Mouse (Mus musculus): ENCODE measurements around the gene Commd9.

Gene Commd9

DNA sequence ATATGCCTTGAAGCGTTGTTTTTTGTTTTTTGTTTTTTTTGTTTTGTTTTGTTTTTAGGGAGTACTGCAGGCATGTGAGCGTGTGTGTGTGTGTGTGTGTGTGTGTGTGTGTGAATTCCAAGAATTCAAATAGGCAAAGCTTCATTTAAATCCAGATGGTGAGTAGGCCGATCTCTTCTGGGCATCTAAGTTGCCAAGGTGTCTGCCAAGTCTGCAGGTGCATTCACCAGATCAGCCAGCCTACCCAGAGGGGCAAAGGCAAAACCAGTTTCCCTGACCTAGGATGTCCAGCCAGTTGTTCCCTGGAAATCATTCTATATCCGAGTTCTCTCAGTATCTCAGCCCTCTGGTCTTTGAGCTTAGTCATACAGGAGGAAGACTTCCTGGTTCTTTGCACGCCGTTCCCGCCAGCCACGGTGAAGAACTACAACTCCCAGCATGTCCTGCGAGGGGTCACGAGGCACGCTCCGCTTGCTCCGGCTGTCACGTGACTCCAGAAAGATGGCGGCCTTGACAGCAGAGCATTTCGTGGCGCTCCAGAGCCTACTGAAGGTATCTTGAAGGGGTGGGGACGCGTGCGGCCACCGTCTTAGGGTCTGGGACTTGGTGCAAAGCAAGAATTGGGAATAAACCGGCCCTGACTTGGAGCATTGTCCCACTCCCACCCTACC, at the start of gene Commd9:
TSS of gene Commd9 (plus strand) at position 480 of the 671 bp plus-strand sequence.
- peak; percentile 91 for DNase-seq (ENCODE audit: low read depth, low spot score)

DNA sequence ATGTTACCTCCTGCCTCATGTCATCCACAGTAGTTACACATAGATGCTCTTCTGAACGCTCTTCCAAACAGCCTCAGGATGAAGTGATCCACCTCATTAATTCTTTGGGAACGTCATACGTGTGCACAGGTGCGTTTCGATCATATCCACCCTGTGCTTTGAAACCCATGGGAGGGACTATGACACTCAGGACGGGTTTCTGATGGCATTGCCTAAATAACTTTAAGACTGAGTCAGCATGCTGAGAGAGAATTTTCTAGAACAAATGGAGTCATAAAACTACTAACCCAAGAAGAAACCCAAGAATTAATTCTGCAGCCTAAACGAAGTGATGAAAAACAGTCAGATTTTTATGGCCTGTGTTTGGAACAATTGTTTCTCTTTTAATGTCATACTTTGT, 43.3 kb upstream of the Commd9 start:
- no peak for DNase-seq (ENCODE audit: low read depth, low spot score)

DNA sequence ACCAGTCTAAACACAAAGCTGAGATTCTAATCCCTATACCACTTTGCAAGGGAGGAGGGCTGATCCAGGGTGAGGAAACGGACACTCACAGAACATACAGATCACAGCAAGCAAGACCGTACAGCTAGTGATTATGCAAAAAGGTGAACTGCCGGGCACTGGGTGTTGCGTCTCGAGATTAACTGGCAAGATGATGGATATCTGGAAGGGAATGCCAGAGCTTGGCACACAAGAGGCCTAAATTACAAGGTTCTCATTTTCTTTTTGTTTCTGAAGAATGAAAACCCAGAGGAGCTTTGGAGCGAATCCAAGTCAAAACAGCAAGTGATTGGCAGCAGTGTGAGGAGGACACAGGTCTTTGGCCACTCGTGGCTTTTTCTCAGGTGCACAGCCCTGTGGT, 31.3 kb upstream of the Commd9 start:
- no peak for DNase-seq (ENCODE audit: low read depth, low spot score)

DNA sequence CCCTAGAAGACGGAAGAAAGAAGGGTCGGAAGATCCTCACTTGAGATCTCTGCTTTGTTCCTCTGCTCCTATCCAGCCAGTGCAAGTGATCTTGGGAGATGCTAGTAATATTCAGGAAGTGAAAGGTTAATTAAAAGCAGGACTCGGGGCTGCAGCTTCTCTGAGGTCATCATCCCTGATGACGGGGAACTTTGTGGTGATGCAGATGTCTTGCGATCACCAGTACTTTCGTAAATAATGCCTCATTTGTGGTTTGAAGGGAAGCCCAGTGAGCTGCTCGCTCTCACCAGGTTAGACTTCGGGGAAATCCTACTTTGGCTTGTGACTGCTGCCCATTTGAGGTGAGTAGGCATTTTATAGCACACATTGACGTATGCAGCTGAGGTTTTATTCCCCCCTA, 29.9 kb upstream of the Commd9 start:
- no peak for DNase-seq (ENCODE audit: low read depth, low spot score)

DNA sequence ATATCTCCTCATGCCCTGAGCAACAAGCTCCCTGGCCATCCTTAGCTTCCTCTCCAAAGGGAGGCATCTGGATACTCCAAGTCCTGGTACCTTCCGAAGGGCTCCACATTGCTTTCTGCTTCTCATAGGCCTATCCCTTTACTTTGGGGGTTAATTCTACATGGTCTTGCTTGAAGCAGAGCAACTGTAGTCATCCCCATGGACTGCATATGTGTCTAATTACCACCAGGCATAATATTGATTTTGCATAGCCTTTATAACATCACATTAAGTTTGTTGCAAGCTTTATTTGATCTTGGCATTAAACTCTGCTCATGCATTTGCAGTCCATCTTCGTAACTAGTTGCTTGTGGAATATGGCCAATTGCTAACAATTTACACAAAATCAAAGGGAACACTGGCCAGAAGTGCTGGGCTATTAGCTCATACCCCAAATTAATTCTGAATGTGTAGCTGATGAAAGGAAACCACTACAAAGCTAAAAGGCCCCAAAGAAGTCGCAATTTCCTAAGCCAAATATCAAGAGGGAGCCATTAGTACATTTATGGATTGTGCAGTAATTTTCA, 25.0 kb upstream of the Commd9 start:
- no peak for DNase-seq (ENCODE audit: low read depth, low spot score)

DNA sequence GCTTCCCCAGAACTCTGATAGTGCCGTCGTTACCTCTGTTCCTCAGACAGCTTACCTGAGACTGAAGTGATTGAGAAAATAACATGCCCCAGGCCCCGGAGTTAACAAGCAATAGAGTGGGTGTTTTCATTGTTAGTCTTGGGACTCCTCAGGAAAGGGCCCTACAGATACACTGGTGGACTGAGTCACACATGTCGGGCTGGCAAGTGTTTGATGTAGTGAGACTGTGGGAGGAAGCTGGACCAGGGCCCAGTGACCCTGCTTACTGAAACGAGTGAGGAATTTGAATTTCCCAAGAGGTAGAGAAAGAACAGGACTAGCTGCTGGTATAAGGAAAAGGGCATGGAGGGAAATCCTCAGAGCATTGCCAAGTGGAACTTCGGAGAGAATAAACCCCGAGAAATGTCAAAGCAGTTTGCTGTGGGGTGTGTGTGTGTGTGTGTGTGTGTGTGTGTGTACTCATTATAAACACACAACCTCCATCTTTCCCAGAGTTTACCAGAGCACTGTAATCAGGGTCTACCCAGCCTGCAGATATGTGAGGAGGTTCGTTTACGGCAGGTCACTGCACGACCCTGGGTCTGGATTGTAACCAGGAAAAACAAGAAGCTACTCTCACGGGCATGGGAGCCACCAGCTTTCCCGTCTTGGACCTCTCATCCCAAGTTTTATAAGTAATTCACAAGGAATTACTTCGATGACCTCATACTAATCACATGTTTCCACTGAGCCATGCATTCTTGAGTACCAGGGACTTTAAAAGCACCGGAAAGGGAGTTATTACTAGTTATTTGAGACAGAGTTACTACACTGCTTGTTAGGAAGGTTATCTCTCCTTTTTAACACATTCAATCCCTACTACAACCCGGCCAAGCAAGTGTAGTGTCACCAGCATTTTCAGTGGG, 23.6 kb upstream of the Commd9 start:
- DNase-seq (ENCODE audit: low read depth, low spot score), result no peak

DNA sequence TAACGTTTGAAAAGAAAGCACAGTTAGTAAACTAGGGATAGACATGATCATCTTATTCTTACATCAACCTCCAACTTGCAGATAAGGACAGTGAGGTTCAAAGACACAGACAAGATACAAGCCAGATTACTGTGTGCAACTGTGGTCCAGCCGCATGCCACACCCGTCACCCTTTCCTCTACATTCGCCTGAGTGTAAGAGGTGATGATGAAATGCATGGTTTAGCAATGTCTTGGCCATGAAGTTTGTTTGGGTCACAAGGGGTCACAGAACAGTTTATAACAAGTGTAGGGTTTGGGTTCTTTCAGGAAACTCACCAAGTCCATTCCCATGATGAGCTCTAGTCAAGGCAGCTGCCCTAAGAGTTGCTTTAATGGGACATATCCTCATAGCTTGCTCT, 17.4 kb upstream of the Commd9 start:
- no peak for DNase-seq (ENCODE audit: low read depth, low spot score)

DNA sequence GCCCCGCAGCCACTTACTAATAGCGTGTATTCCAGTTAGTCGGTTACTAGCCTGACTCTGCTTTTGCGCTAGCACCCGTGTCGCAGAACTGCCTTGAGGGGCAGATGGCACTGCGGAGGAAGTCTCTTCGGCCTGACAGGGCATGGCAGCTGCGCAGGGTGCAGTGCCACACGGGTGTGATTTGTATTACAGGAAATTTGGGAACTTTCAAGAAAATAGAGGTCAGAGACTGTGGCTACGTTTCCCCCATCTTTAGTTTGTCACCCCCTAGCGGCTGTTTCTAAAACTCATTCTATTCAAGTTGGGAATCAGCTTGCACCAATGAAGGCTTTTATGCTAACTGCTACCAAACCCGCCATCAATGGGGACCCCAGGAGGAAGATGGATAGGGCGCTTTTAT, 14.9 kb upstream of the Commd9 start:
- peak; percentile 66 for DNase-seq (ENCODE audit: low read depth, low spot score)

DNA sequence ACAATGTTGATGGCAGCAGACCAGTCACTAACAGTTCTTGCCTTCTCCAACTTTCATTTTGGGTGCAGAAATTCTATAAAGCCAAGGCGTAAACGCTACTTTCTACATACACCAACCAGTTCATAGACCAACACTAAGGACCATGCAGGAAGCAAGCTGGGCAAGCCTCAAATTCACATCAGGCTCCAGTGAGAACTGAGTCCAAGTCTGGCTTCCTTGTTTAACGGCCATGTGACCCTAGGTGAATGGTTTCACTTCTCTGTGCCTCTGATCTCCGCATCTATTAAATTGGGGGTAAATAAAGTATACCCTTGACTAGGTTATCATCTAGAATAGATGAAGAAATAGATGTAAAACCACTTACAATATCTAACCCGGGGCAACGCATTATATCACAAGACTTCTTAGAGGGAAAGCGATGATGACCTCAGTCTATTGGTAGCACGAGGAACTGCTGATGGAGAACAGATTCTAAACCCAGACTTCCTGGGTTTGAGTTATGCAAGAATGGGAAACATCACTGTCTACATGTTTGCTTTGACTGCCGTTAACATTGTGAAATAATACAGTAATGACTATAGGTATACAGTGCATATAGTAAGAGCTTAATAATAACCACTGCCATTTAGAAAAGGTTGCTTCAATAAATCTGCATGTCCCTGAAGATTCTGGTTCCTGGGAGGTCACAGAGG, 4.4 kb upstream of the Commd9 start:
- DNase-seq (ENCODE audit: low read depth, low spot score), result no peak

DNA sequence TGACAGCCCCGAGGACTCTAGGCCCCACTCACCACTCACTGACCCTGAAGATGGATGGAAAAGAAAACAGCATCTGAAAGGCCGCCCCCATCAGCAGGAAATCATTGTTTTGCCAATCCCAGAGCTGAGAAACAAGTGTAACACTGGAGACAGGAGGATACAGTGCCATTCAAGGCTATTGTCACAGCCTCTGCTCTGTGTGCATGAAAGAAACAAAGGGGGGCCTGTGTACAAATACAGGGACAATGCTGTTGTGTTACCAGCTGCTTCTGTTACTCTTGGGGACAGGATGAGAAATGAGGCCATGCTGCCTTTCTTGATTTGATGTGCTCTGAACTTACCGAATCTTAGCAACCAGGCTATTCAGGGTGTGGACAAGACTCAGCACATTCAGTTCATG, 3.0 kb upstream of the Commd9 start, which contains the start of gene Prr5l:
TSS of gene Prr5l (minus strand) at position 30 of the 400 bp plus-strand sequence.
- peak; percentile 47 for DNase-seq (ENCODE audit: low read depth, low spot score)

DNA sequence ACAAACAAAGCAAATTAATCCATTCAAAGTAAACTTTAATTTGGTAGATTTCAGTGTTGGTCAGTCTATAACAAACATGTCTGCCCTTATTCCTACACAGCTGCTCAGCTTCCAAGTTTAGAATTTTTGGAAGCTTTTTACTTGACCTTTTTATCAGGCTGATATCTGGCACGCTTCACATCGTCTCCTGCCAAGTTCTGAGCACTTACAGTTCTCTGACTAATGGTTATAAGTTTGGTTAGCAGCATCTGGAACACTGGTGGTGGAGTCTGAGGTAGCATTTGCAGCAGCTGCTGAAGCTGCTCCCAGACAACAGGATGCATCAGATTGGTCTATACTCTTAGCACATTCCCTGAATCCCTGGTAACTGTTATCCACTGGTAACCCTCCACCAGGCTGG, 1.8 kb upstream of the Commd9 start:
- DNase-seq (ENCODE audit: low read depth, low spot score), result no peak

DNA sequence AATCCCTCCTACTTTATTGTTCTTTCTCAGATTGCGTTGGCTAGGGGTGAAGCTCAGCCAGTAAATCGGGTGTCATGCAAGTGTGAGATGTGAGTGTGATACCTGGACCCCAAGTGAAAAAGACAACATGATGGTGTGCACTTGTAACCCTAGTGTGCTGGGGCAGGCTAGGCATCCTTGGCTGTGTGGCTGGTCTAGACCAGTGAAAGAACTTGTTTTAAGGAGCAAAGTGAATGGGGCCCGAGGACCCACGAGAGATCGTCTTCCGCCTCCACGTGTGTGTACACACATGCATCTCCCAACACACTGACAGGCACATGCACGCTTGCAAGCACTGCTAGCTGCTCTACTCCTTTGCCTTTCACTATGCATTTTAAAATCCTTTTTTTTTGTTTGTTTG, 2.8 kb downstream of the Commd9 start:
- DNase-seq (ENCODE audit: low read depth, low spot score), result no peak

DNA sequence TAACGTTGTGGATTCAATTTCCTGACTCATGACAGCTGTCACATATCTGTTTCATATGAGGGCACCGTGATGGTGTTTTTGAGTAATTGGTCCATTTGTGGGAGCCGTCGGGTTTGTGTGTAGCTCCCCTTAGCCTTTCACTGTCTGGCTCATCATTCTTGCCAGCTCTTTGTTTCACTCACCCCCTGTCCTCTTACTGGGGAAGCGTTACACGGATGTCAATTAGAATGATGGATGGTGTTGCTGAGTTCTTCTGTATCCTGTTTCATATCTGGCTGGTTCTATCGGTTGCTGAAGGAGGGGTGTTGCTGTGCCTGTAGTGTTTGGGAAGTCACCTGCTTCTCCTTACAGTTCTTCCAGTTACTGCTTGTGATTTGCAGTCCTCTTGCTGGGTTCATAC, 5.1 kb downstream of the Commd9 start:
- DNase-seq (ENCODE audit: low read depth, low spot score), result peak; percentile 52

DNA sequence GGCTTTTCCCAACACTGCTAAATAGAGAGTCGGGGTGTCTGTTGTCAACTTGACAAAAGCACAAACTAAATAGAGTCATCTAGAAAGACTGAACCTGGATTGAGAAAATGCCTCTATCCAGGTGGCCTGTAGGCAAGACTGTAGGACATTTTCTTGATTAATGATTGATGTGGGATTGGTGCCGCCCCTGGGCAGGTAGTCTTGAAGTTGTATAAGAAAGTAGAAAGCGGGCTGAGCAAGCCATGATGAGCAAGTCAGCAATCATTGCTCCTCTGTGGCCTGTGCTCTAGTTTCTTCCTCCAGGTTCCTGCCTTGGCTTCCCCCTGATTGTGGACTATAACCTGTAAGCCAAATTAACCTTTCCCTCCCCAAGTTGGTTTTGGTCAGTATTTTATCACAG, 8.1 kb downstream of the Commd9 start:
- no peak for DNase-seq (ENCODE audit: low read depth, low spot score)

DNA sequence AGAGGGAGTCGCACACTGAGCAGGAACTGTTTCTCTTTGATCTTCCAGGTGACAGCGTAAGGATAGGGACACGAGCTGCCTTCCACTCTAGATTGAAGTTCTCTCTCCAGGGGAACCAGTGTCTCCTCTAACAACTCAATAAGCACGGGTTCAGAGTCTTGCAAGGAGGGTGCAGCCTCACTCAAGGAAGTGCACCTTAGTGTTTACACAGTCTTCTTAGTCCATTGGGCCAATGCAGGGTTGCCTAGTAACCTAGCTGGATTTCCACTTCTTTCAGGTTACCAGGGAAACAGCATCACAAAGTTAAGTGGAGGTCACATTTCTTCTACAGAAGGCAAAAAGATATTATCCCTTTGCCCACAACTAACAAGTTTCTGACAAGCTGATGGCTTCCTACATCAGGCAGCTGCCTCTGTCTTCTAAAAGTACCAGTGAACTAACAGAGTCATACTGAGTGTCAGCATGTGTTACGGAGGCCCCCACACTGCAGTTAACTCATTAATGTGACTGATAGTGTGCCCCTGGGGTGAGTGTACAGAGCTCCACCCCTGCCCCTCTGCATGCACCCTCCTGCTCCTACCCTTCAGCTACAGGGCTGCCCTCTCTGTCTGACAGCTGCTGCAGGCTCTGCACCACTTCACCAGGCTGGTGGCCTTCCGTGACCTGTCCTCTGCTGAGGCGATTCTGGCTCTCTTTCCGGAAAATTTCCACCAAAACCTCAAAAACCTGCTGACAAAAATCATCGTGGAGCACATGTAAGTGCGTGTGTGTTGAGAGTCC, 10.6 kb downstream of the Commd9 start:
- DNase-seq (ENCODE audit: low read depth, low spot score), result no peak

DNA sequence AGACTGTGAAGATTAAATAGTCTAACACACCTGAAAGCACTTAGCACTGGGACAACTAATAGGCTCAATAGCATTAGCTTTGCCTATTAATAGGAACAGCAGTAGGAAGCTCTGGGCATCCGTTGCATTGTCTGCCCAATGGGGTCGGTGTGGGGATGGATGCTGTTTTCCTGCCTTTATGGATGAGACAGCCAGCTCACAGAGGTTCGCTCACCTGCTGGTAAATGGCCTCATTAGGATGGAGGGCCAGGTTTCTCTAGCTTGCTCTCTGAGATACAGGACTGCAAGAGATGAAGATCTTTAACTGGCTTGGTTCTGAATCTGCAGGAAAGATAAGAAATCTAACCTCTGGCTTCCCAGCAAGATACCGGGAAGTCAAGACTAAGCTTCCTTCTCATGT, 16.1 kb downstream of the Commd9 start:
- DNase-seq (ENCODE audit: low read depth, low spot score), result no peak

DNA sequence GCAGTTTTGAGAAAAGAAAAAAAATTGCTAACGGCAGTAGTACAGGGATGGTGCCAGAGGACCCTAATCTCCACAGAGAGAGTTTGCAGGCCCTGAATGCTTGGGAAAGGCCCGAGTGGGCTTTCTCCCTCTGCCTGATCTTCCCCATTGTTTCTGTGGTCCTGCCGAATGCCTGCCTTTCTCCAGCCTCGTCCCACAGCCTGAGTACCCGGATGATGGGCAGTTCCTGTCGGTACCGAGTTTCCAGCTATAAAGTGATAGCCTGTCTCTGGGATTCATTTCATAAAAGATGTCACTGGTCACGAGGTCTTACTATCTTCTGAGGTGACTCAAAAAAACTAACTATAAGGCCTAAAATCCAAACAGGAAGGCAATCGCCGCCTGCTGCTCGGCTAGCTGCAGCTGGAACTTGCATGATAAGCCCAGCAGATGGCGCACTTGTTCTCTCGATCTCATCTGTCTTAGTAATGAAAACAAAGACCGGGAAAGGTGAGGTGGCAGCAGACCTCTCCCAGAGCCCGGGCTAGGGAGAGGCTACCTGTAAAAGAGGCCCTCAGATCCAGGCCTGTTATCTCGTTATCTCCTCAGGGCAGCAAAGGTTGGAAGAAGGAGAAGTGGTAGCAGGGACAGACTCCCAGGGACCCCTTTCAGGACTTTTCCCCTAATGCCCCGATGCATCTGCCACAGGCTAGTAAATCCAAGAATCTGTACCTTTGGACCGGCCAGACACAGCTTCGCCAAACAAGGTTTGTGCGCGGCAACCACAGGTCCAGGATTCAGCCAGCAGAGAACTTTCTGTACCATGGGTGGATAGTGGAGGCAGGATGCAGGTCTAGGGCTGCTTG, 19.7 kb downstream of the Commd9 start:
- peak; percentile 90 for DNase-seq (ENCODE audit: low read depth, low spot score)

DNA sequence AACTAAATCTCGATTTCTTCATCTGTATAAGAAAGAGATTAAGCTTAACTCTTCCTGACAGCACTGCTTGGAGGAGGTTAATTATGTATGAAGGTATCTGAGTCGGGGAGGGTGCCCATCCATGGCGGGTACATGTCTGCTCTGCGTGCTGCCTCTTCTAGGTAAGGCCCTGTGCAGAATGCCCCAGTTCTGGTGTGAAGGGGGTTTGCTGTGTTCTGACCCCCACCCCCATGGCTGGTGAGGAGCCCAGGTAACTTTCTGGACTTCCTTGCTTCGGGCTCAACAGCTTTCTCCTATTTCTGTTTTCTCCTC, 20.3 kb downstream of the Commd9 start:
- DNase-seq (ENCODE audit: low read depth, low spot score), result no peak

DNA sequence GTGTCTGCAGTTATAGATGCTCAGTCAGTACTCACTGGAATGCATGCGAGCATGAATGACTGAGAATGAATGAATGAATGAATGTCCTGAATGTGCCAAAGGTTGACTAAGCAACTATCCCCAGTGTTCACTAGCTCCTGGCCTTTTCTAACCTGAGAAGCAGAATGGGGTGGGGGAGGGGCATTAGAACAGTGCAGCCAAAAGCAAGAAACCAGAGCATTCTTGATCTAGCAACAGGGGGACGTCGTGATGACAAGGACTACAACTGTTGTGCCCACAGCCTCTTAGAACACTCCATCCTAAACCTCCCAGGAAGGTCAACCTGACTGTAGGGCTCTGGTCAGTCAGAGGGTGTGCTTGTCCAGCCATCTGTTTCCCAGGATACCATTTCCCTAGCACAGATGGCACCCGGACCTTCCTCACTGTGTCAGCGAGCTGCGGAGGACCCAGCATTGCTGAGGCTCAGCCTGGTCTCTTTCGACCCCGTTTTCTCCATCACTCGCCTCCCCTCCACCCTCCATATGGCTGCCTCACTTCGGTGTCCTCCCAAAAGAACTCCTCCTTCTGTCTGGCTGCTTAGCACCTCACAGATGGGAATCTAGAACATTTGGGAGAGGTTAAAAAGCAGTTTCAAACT, 21.5 kb downstream of the Commd9 start:
- DNase-seq (ENCODE audit: low read depth, low spot score), result no peak

DNA sequence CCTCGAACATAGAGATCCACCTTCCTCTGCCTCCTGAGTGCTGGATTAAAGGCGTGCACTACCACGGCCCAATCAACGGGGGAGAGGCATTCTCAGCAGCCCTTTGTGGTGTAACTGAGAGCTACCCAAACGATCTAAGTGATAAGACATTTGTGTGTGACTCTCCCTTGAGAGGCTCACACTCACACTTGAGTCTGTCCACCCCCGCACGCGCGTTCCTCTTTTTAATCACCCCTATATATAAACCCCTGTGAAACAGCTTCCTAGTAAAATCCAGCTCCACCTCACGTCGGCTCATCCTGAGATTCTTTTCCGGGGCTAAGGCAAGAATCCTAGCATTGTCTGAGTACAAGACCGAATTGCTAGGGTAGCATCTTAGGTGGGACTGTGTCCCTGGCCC, 22.7 kb downstream of the Commd9 start:
- no peak for DNase-seq (ENCODE audit: low read depth, low spot score)
